Mouse (Mus musculus) heart, adult 8-10 months (tissue): ENCODE data around the gene Slc28a3. TPM values are rescaled to one million over a fixed set of nuclear protein-coding genes. Genes with fewer than 3 reads are reported as not detected.

Source experiments
- DNase-seq: peaks from one replicate; pipeline ENCODE4 v3.0.0; 2022; ENCODE audit warnings: low spot score
- total RNA-seq, 4 experiments: library from RNA; stranded (reverse); gene quantifications; 2 replicates each; pipeline ENCODE4 v1.2.4; 2022

Slc28a3 gene
- total RNA-seq, 4 experiments from 2014 or later: not detected

GRCm38 (mm10) chr13:58523011-58523760 lies 87.5 kb downstream of the Slc28a3 start:
- DNase-seq: no peak

DNA sequence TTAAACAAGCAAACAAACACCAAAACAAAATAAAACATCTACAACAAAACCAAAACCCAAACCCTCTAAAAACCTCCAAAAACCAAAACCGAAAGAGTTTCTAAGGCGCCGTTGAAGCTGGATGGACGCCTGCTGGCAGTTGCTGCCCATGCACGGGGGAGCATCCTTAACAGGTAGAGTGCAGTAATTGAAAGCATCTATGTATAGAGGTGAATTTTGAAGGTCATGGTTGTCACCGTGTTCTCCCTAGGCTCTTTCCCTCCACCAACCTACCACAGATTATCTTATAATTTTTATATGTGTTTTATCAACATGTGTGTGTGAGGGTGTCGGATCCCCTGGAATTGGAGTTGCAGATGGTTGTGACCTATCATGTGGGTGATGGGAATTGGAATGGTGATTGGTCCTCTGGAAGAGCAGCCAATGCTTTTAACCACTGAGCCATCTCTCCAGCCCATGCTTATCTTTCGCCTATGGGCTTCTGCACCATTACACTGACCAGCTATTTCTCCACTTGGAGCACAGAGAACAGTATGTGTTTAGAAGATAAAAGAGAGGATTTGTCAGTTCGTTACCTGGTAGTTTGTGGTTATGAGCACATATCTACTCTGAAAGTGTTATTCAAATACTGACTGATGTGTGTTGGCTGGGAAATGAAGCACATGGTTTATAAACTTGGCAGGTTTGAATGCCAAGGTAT lies 89.2 kb downstream of the Slc28a3 start:
- no peak for DNase-seq

GRCm38 (mm10) chr13:58520580-58521330 lies 89.9 kb downstream of the Slc28a3 start:
- no peak for DNase-seq

- DNase-seq: no peak
These were observed 90.6 kb downstream of the Slc28a3 start for GRCm38 (mm10) chr13:58520028-58520427.

- no peak for DNase-seq
These were observed 94.4 kb downstream of the Slc28a3 start for GRCm38 (mm10) chr13:58516277-58516676.

DNA sequence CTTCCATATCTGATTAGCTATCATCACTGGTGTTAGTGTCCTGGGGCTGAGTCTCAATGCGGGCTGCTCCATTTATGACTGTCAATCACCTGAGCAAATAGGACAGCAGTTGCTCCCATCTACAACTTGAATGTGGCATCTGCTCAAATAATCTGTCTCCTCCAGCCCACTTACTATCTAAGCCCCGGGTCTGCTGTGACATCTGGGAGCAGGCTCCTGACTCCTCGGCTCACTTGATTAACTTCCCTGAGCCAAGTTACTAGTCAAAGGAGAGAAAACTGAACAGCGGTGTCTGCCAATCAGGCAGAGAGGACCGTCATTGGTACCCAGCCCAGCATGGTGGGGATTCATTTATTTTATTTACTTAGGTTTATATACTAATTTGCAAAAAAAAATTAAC lies 95.0 kb downstream of the Slc28a3 start:
- DNase-seq: no peak

DNA sequence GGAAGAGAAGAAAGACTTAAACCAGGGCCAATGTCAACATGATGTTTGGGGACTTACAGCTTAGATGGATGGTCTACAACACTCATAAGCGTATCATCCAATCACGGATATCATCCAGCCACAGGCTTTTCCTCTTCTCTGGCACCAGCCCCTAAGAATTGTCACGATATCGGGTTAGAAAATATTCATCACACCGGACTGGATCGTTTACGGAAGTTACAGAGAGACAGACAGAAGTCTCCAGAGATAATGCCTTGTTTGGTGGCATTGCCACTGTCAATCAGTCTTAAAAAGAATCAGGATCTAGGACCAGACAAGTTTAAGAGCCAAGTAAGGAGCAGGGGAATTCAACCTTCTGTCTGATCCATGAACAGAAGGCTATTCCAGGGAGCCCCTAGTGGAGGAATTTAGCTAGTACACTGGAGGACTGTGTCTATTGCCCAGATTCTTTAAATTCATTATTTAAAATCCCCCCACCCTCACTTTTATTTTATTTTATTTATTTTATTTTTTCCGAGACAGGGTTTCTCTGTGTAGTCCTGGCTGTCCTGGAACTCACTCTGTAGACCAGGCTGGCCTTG lies 96.4 kb downstream of the Slc28a3 start:
- no peak for DNase-seq

- DNase-seq: no peak
These were observed 98.8 kb downstream of the Slc28a3 start for GRCm38 (mm10) chr13:58511926-58512325.

- no peak for DNase-seq
These were observed 99.4 kb downstream of the Slc28a3 start for GRCm38 (mm10) chr13:58511248-58511647.

DNA sequence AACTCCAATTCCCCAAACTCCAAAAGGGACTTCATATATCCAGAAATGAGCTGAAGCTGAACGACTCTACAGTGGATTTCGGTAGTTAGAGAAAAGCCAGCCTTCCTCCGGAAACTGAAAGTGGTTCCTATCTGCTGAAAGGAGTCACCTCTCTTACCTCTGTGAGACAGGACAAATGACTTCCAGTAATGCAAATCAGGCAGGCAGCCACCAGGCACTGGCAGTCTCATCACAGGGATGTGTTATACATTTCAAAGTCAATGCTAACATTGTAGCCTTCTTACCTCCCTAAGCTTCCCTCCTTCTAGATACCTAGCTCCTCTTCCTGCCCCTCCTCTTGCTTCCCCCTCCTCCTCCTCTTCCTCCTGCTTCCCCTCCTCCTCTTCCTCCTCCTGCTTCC lies 101.4 kb downstream of the Slc28a3 start:
- DNase-seq: no peak

GRCm38 (mm10) chr13:58503610-58504009 lies 107.1 kb downstream of the Slc28a3 start:
- no peak for DNase-seq

DNA sequence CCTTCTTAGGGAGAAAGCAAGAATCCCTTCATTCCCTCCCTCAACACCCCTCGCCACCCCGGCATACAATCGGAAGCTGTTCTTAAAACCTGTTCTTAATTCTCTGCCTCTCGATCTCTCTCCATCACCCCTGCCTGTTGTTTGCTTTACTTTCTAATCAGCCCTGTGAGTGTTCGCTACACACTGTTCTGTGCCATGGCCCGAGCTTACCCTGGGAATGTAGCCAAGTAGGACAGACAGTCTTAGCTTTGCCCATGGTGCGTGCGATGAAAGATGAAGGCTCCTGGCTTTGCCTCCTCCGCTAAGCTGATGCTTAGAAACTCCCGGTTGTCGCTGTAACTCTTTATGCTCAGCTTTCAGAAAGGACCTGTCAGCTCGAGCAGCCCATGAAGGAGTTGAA lies 112.9 kb downstream of the Slc28a3 start:
- no peak for DNase-seq

Other genes starting within 250 kb of the Slc28a3 start
- gene 2210016F16Rik, start 225.7 kb downstream of the Slc28a3 start, total RNA-seq: 10 to 100 TPM; 16.5 to 18.1 (median 17.0) TPM
- gene Rmi1, start 208.6 kb downstream of the Slc28a3 start, total RNA-seq: 10 to 100 TPM in 1 of 4 experiments, 1 to 10 TPM in 3; 9.0 to 10.5 (median 9.7) TPM
- 100 to 1,000 TPM; 405 to 444 (median 422) TPM for gene Hnrnpk, start 207.5 kb downstream of the Slc28a3 start, total RNA-seq
- gene Ntrk2, start 195.7 kb upstream of the Slc28a3 start, total RNA-seq: 1 to 10 TPM in 2 of 4 experiments, under 1 TPM in 2; 0.65 to 1.5 (median 1.1) TPM